Mouse (Mus musculus) thymus, postnatal 4 days (tissue): ENCODE data around the gene Kifc3.
"Not testable (repeated sequence)": the region's sequence is repeated elsewhere in the genome, so short reads cannot be mapped to it uniquely, and the experiment has no call there.

Experiments
- DNase-seq: peaks from one replicate; pipeline ENCODE4 v3.0.0; 2021

Gene Kifc3

DNA sequence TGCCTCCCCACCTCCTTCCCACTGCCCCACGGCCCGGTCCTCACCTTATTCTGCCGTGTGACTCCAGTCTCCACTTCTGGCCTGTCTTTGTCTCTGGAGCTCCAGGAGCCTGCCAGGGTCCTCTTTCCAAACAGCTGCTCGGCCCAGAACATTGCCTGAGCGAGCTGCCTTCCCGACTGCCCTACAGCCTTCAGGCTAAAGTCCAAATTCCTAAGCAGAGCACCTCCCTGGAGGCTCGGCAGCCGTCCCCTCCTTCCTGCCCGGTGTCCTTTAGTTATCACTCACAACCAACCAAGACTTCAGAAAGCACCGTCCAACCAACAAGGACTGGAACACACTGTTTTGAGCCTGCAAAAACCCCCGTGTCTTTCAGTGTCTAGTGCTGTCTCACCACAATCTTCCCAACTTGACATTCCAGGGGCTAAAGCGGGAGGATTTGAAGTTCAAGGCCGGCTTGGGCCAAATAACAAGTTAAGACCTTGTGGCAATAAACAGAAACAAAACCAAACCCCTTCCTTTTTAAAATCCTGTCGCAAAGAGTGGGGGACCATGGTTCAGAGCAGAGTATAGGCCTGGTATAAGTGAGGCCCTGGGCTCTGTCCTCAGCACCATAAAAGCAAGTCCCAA is at the start of gene Kifc3:
Kifc3 (minus strand) TSS at position 164 of the 627 bp plus-strand sequence.
- no peak for DNase-seq

DNA sequence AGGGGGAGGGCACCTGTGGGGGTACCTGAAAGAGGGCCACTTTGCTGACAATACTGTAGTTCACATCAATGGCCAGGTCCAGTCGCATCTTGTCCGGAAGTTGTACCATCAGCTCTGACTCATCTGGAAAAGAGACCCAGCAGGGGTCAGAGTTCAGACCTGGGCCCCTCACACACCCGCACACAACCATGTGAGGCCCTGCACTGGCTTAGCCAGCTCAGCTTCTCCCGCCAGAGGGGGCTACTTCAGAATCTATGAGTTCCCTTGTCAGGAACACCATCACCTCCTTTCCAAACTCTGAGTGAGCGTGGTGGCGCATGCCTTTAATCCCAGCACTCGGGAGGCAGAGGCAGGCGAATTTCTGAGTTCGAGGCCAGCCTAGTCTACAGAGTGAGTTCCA is 49.4 kb upstream of the Kifc3 start:
- DNase-seq: peak; percentile 16

DNA sequence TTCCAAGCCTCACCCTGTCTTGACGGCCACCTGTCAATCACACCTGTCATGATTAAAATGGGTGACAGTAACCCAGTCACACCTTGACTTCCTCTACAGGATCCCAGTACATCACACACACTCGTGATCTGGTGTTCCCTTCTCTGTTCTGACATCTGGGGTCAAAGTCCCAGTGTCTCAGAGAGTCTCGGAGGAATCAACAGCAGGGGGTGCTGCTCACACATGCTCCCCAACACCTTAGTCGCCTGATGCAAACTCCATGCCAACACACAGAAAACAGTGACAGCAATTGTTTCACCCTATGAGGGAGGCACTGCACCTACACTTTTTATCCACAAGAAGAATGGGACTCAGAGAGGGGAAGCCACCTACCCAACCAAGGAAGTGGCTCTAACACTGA is 47.2 kb upstream of the Kifc3 start:
- peak; percentile 77 for DNase-seq

DNA sequence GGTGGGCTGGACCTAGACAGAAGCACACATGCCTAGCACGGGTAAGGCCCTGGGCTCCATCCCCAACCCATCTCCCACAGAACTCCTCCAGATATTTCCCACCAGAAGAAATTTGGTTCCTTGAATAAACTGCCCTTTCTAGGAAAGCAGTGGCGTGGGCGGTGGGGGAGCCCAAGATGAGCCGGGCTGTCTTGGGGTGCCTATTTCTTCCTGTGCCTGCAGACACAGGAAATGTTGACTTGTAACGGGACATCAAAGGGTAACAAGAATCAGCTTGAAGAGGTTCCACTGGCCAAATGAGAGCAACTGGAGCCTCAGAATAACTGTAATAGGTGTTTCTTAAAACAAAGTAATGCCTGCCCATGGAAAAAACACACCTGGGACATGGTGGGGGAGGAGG is 44.7 kb upstream of the Kifc3 start:
- peak; percentile 75 for DNase-seq

DNA sequence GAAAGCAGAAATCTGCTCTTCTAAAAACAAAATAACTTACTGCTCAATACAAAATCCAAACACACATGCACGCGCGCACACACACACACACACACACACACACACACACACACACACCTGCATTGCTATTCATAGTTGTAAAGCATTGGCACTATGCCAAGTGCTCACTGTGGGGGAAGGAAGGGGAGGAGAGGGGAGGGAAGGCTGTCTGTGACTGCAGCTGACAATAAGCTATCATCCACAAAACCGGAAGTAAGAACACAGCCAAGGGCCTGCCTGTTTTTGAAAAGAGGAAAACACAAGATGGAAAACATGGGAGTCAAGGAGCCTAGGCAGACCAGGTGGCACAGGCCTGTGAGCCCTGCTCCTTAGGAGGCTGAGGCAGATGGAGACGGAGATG is 42.6 kb upstream of the Kifc3 start:
- peak; percentile 86 for DNase-seq

DNA sequence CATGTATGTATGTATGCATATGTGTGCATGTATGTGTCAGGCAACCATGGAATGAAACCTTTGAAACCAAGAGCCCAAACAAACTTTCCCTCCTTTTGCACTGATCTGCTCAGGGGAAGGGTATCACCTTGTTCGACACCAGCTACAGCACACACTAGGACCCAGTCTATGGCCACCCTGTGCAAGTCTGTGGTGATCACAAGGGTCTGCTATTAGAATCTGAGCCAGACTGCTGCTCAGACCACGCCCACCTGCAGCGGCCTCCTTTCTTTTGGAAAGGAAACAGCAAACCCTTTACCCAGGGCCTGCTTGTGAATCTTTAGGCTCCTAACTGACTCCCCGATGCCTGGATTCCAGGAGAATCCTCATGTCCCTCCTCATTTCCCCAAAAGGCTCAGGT is 41.2 kb upstream of the Kifc3 start:
- DNase-seq: peak; percentile 18

DNA sequence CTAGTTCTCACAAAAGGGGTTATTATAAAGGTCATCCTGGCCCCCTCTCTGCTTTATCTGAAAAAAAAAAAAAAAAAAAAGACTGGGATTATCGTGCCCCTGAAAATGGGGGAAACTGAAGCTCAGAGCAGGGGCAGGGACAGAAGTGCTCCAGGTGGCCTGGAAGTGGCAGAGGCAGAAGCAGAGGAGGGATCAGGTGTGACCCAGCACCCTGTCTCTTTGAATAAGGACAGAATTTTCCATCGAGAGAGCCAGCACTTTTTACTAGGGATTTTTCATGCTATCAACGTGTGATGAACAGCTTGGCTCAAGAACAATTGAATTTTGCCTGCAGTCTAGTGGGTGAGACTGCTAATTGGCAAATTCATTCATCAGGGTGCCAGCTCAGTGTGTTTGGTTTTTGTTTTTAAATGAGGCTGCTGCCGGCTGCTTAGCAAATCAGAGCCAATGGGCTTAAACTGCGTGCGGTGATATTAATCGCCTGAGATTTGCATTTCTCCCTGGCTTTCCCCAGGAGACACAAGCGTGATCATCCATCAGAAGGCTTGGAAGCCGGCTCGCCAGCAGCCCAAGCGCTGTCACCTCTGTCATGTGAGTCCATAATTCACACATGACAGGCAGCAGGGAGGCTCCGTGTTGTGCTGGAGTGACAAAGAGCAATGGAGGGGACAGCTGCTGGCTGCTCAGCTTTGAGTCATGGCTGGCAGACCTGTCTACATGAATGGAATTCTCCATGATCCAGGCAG is 40.4 kb upstream of the Kifc3 start:
- DNase-seq: no peak

DNA sequence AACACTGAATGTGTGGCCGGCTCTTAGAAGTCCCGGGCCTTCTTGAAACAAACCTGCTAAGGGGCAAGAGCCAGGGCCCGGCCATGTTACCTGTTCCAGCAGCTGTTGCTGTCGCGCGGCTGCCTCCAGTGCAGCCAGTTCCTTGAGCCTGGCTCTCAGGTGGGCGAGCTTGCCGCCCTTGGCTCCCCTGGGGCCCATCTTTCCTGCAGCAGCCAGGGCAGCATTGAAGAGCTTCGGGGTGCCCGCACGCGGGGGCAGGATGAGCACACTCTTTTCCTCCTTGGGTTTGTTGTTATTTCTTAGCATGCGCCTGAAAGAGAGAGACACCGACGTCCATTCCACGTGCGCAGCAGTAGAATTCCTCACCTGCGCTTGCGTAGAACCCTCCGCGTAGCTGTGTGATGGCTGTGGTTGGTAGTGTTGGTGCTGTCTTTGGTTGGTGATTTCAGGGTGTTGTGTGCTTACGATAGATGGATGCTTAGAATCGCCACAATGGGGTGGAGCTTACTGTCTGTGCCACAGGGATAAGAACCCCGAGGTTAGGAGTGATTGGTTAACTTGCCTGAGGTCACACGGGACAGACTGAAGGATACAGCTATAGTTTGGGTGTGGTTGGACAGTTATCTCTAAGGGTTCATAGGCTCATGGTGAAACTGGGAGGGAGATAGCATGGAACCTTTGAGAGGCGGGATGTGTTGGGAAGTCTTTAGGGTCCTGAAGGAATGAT is 39.6 kb upstream of the Kifc3 start:
- DNase-seq: no peak

DNA sequence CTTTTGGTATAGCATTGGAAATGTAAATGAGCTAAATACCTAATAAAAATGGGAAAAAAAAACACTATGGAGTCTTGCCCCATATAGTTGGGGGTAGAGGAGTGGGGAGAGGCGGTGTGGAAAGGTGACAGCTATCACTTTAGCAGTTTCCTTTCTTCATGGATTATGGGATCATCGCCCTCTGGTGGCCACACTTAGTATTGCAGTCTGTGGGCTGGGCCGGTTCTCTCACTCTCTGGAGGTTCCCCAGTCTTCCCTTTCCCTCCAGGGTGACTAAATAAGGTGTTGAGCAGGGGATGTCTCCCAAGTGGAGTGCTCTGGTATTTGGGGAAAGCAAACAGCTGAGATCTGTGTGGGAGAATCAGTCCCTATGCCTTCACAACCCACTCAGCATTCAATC is 33.1 kb upstream of the Kifc3 start:
- peak; percentile 87 for DNase-seq

DNA sequence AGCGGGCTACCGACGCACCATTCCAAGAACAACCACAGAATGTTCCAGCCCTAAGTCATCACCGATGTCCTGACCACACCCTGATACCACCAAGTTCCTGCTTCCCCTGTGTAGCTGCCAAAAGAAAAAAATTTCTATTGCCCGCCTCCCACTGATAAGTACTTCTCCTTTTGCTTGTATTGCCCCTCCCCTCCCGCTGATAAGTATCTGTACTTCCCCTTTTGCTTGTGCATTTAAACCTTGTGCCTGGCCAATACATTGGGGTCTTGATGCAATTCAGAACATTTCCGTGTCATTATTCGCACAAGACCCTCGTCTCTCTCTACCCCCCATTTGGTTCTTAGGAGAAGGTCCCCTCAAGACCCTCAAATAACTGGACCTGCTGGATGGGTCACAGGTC is 27.5 kb upstream of the Kifc3 start:
- DNase-seq: not testable (repeated sequence)

DNA sequence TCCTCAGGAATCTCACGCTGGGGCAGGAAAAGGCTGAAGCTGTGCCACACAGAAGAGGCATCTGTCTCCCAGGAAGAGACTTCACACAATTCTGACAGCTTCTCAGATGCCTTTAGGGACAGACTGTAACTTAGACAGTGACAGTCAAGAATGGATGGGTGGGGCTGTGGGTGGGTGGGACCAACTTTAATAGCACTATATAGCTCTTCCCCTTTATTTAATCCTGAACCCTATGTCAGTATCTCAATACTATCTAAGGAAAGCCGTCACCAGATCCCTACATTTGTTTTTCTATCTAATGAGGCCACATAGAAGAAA is 24.5 kb upstream of the Kifc3 start:
- no peak for DNase-seq

DNA sequence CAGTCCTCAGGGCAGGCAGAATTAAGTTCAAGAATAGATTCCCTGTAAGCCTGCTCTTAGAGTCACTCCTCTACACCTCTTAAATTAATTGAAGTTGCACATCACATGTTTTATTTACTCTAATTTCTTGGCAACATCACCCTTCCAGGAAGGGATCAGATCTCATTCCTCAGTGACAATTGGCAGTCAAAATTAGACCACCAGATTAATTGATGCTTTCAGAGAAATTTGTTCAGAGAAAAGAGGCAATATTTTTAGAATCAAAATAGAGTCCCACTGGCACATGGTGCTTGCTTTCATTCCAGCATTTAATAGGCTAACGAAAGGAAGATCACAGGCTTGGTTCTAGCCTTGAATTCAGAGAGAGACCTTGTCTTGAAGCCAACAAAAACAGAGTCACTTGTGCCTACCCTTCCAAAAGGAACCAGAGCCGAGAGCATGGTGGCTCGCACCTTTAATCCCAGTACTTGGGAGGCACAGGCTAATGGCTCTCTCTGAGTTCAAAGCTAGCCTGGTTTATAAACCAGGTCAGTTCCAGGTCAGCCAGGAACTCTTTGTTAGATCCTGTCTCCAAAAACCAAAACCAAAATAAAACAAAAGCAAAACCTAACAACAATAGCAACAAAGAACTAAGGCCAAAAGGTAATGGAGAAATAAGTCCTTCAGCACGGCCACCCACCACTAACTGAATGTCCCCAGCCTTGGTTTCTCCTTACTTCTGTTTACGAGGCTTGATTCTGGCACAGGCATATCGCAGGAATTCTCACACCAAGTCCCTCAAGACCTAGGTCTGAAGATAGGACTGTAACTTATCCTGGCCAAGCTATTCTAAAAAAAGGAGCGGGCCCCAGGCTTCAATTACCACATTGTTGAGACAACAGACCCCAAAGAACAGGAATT is 23.9 kb upstream of the Kifc3 start:
- DNase-seq: no peak

DNA sequence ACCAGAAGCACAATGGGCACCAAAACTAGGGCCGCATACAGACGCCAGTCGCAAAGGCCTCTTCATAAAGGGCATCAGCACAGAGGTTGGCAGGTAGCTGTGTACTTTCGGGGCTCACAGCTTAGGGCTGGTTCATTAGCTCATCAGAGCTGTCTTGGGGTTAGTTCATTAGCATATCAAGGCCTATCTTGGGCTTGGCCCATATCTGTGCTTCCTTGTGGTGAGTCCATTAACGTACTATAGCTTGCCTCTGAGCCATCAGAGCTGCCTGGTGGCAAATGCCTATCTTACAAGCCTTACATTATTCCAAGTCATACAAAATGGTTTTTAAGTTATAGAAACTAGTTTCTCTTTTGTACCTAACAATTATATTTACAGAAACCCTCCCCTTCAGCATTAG is 21.4 kb upstream of the Kifc3 start:
- no peak for DNase-seq

DNA sequence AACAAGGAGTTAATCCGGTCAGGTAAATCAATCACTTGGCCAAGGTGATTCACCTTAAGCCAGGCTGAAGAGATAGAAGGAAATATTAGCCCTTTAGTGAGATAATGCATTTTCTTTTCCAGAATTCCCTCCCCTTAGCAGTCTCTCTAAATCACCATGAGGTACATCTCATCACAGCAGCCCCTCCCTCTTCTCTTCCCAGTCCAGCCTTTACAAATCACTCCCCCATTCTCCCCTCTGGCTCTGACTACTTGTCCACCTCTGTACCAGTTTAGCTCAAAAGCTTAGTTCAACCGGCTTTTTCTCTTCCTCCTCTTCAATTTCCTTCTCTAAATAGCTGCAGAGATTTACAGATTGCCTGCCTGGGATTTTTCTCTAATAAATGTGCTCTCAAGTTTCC is 18.4 kb upstream of the Kifc3 start:
- no peak for DNase-seq

DNA sequence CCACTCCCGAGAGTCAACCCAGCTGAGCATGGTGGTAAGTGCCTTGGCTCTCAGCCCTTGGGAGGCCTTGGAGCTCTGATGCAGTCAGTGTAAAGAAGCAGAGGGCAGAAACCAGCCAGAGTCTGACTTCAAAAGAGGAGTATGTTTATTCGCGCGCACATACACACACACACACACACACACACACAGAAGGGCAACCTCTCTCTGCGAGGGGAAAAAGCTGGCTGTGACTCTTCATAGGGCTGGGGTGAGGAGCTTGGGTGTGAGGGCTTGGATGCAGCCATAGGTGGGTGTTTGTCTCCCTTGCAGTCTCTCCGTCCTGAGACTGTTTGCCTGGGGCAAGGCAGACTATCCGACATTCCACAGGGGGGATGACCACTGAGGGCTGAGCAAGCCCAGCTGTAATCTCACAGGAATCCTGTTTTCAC is 18.0 kb upstream of the Kifc3 start:
- no peak for DNase-seq

DNA sequence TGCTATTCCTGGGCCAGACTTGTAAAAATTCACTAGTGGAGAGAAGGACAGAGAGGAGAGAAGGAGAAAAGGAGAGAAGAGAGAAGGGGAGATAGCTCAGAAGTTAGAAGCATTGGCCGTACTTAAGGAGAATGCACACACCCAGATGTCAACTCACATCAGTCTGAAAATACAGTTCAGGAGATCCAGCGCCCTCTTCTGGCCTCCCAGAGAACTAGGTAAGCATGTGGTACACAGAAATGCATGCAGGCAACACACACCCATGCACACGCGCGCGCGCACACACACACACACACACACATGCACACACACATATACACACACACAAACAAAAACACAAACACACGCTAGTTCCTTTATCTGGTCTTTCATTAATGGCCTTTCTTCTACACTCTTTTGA is 17.0 kb upstream of the Kifc3 start:
- DNase-seq: peak; percentile 35

DNA sequence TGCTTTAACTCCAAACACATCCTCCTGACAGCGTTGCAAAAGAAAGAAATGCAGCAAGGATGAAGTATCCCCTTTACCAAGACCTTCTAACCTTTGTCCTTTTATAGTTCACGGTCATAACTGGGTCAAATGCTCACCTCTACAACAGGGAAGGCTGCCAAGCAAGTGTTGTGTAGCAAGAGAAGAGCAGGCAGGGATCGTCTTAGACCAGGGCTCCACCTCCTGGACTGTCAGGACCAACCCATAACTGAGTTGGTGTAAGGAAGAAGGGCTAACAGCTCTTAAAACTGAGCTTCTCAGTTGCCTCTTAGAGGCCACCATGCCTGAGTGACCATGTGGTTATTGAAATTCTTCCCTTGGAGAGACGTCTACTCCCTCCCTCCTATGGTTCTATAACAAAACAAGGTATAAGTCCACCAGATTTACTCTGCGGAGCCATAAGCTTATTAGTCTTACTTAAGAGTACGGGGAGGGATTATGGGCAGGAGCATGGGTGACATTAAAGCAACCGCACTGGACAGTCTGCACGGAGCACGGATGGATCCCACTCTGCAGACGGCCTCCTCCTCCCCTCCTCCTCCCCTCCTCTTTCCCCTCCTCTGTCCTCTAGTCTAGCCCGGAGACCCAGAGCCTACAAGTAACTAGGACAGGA is 13.2 kb upstream of the Kifc3 start:
- DNase-seq: no peak

DNA sequence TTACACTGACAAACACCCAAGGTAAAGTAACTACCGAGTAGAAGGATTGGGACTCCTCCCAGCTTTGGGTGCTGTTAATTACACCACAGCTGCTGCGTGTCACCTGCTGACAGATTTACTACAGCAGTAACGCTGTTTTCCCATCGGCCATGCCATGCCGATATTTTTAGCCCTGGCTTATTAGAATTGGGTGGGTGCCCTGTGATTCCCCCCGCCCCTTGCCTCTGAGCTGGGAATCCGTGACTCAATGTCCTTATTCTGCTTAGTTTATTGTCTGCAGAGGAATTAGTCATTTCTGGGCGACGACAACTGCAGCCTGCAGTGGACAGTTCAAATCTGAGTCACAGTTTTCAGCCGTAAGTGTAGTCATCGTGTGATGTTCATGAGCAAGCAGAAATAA is 7.3 kb upstream of the Kifc3 start:
- DNase-seq: no peak

DNA sequence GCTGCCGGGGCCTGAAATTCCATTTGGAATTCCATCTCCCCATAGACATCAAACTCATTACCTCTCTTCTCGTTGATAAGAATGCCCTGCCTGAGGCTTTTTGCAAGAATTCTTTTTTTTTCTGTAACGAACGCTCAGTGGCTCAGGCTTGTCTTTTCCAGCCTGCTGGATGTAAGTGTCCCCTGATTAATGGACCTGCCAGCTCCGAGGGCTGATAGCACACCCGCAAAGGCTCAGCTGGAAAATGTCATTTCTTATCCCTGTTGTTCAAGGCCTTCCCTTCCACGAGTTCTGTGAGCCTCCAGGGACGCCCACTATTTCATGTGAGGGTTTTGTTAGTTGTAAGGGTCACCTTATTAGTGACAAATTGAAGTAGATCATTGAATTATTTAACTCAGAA is 3.3 kb upstream of the Kifc3 start:
- DNase-seq: no peak

DNA sequence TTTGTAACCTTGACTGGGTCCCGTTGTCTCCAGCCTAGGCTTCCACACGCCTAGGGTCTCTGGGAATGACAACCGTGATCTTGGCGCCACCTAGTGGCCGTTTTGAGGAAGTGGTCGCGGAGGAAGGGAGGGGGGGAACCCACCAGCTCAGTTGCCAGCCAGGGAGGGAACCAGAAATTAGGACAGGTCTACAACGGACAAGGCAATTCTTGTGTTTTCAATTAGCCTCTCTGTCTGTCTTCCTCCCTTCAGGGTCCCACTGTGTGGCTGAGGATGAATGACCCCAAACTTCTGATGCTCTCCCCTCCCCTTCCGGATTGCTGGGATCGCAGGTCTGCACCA is 1.4 kb upstream of the Kifc3 start:
- DNase-seq: peak; percentile 81

DNA sequence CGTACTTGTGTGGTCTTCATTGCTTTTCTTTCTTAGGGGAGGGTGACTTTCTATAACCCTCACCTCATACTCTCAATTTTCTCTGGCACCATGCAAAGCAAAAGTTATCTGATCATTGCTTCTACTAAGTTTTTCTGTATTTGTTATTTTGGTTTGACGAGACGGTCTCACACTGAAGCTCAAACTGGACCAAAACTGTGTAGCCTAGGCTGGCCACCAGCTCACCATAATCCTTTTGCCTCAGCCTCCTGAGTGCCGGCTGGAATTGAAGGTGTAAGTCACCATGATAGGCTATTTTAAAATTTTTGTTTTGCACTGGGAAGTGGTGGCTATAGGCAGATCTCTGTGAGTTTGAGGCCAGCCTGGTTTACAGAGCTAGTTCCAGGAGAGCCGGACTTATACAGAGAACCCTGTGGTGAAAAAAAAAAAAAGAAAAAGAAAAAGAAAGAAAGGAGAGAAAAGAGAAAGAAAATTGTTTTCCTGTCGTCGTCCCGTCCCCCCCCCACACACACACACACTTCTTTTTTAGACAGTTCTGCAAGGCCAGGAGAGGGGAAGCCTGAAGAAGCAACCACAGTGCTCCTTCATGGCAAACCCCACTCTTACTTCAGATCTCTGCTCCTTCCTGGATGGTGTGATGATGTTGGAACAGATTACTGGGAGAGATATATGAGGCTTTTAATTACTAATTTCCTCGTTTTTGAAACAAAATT is 870 bp upstream of the Kifc3 start:
- DNase-seq: no peak

DNA sequence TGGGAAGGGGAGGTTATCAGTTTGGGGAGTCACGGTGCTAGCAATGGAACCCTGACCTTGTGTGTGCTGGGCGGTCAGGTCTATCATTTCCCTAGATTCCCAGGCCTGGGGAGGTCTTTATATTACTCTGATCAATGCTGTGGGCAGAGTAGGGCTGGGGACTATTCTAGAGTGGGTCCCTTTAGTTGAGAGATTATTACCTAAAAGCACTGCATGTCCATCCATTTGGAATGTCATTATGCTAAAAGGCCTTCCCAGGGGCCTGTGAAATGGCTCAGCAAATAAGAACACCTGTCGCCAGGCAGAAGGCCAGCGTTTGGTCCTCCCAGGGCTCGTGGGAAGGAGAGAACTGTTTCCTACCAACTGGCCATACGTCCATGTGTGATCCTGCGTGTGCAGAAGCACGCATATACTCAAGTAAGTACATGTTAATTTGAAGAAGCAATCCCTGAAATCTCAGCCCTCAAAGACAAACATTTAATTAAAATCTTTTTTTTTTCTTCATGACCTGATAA is 499 bp downstream of the Kifc3 start:
- no peak for DNase-seq
